Mouse (Mus musculus) spleen, adult 2 months (tissue): ENCODE data around the gene Ntm.

Experiments
- CTCF ChIP-seq: fragments of 200-500 bp; IDR thresholded peaks from 2 replicates; pipeline ENCODE4 v1.5.1; 2011; ENCODE audit warnings: mild to moderate bottlenecking, inconsistent platforms; ENCODE audit not compliant: insufficient read depth, insufficient read length, insufficient replicate concordance; ENCODE audit errors: extremely low read depth
- POLR2A ChIP-seq: fragments of 200-500 bp; IDR thresholded peaks from 2 replicates; pipeline ENCODE4 v1.6.1; 2011; ENCODE audit warnings: low read depth, low read length, inconsistent platforms

- TF ChIP-seq CTCF (no peak), POLR2A (no peak)
These were observed 125.6 kb downstream of the Ntm start for GRCm38 (mm10) chr9:29837344-29837743.
